Mouse (Mus musculus): ENCODE results near the gene Pwwp2b. TPM values are rescaled to one million over a fixed set of nuclear protein-coding genes. Genes with fewer than 3 reads are reported as not detected.

Gene Pwwp2b
- polyA plus RNA-seq, 1 experiment from 2014 or later, result 16.8 TPM

- Histone ChIP-seq H3K4me2 (ENCODE audit: low read depth, low read length) (no peak overlapping the region), H3K9ac (ENCODE audit: low read length) (no peak overlapping the region)
Observed at GRCm38 (mm10) chr7:139214160-139214559, 34.1 kb upstream of the Pwwp2b start.

GRCm38 (mm10) chr7:139214596-139215340, 33.5 kb upstream of the Pwwp2b start:
- Histone ChIP-seq H3K9ac (ENCODE audit: low read length) (no peak overlapping the region), H3K4me1 (replicated peaks; ENCODE audit: control insufficient read depth, insufficient read depth, low read length) (peaks cover 13% of the 10 kb centered on the region; the same call in 1 of the 2 replicates), H3K27ac (ENCODE audit: low read length) (no peak overlapping the region), H3K36me3 (ENCODE audit: control insufficient read depth, insufficient read depth, low read length) (no peaks in the 10 kb centered on the region), H3K9me3 (ENCODE audit: control insufficient read depth, low read length) (no peaks in the 10 kb centered on the region), H3K27me3 (ENCODE audit: control insufficient read depth, insufficient read depth, low read depth, low read length) (no peaks in the 10 kb centered on the region), H3K4me2 (ENCODE audit: low read depth, low read length) (no peak overlapping the region), H3K4me3 (ENCODE audit: low read length) (no peak overlapping the region)
- ATAC-seq (ENCODE audit: low read depth), result no peak
- 82% methylated on average over 13 of the region's 14 CpGs for WGBS

More at GRCm38 (mm10) chr7:139214160-139214559, 34.1 kb upstream of the Pwwp2b start:
- Histone ChIP-seq H3K27ac (ENCODE audit: low read length) (no peak overlapping the region), H3K4me3 (ENCODE audit: low read length) (no peak overlapping the region), H3K4me1 (replicated peaks; ENCODE audit: control insufficient read depth, insufficient read depth, low read length) (peaks cover 12% of the 10 kb centered on the region; the same call in 1 of the 2 replicates), H3K36me3 (ENCODE audit: control insufficient read depth, insufficient read depth, low read length) (no peaks in the 10 kb centered on the region), H3K9me3 (ENCODE audit: control insufficient read depth, low read length) (no peaks in the 10 kb centered on the region), H3K27me3 (ENCODE audit: control insufficient read depth, insufficient read depth, low read depth, low read length) (no peaks in the 10 kb centered on the region)
- WGBS, result 40% methylated on average over 3 of the region's 3 CpGs
- ATAC-seq (ENCODE audit: low read depth), result no peak

GRCm38 (mm10) chr7:139215516-139215915, 32.8 kb upstream of the Pwwp2b start:
- Histone ChIP-seq H3K9me3 (ENCODE audit: control insufficient read depth, low read length) (no peaks in the 10 kb centered on the region), H3K4me1 (replicated peaks; ENCODE audit: control insufficient read depth, insufficient read depth, low read length) (peaks cover 16% of the 10 kb centered on the region), H3K9ac (ENCODE audit: low read length) (no peak overlapping the region), H3K27me3 (ENCODE audit: control insufficient read depth, insufficient read depth, low read depth, low read length) (no peaks in the 10 kb centered on the region), H3K4me2 (ENCODE audit: low read depth, low read length) (no peak overlapping the region), H3K4me3 (ENCODE audit: low read length) (no peak overlapping the region), H3K27ac (ENCODE audit: low read length) (no peak overlapping the region), H3K36me3 (ENCODE audit: control insufficient read depth, insufficient read depth, low read length) (no peaks in the 10 kb centered on the region)
- no peak for ATAC-seq (ENCODE audit: low read depth)
- 60% methylated on average over 1 of the region's 1 CpGs for WGBS

- Histone ChIP-seq H3K9me3 (ENCODE audit: control insufficient read depth, low read length) (no peaks in the 10 kb centered on the region), H3K4me1 (replicated peaks; ENCODE audit: control insufficient read depth, insufficient read depth, low read length) (peaks cover 16% of the 10 kb centered on the region), H3K9ac (ENCODE audit: low read length) (no peak overlapping the region), H3K4me3 (ENCODE audit: low read length) (no peak overlapping the region), H3K36me3 (ENCODE audit: control insufficient read depth, insufficient read depth, low read length) (no peaks in the 10 kb centered on the region), H3K4me2 (ENCODE audit: low read depth, low read length) (no peak overlapping the region), H3K27ac (ENCODE audit: low read length) (no peak overlapping the region), H3K27me3 (ENCODE audit: control insufficient read depth, insufficient read depth, low read depth, low read length) (no peaks in the 10 kb centered on the region)
- WGBS, result 81% methylated on average over 7 of the region's 7 CpGs
- no peak for ATAC-seq (ENCODE audit: low read depth)
Observed at GRCm38 (mm10) chr7:139215946-139216345, 32.3 kb upstream of the Pwwp2b start.

GRCm38 (mm10) chr7:139216464-139216863, 31.8 kb upstream of the Pwwp2b start:
- 81% methylated on average over 9 of the region's 9 CpGs for whole genome bisulfite sequencing
- no peak overlapping the region for H3K27ac ChIP-seq (ENCODE audit: low read length)
- no peak overlapping the region for H3K4me2 ChIP-seq (ENCODE audit: low read depth, low read length)
- no peak overlapping the region for H3K4me3 ChIP-seq (ENCODE audit: low read length)
- no peaks in the 10 kb centered on the region for H3K27me3 ChIP-seq (ENCODE audit: control insufficient read depth, insufficient read depth, low read depth, low read length)
- H3K9me3 ChIP-seq (ENCODE audit: control insufficient read depth, low read length), result no peaks in the 10 kb centered on the region
- peaks cover 16% of the 10 kb centered on the region for H3K4me1 ChIP-seq (replicated peaks; ENCODE audit: control insufficient read depth, insufficient read depth, low read length)
- H3K9ac ChIP-seq (ENCODE audit: low read length), result no peak overlapping the region
- no peaks in the 10 kb centered on the region for H3K36me3 ChIP-seq (ENCODE audit: control insufficient read depth, insufficient read depth, low read length)
- ATAC-seq (ENCODE audit: low read depth), result no peak

GRCm38 (mm10) chr7:139217046-139217445, 31.2 kb upstream of the Pwwp2b start:
- H3K9ac ChIP-seq (ENCODE audit: low read length), result no peak overlapping the region
- H3K27ac ChIP-seq (ENCODE audit: low read length), result no peak overlapping the region
- 75% methylated on average over 7 of the region's 7 CpGs for WGBS
- H3K9me3 ChIP-seq (ENCODE audit: control insufficient read depth, low read length), result no peaks in the 10 kb centered on the region
- no peak overlapping the region for H3K4me2 ChIP-seq (ENCODE audit: low read depth, low read length)
- H3K27me3 ChIP-seq (ENCODE audit: control insufficient read depth, insufficient read depth, low read depth, low read length), result no peaks in the 10 kb centered on the region
- H3K4me3 ChIP-seq (ENCODE audit: low read length), result no peak overlapping the region
- no peak for ATAC-seq (ENCODE audit: low read depth)
- peaks cover 16% of the 10 kb centered on the region for H3K4me1 ChIP-seq (replicated peaks; ENCODE audit: control insufficient read depth, insufficient read depth, low read length)
- H3K36me3 ChIP-seq (ENCODE audit: control insufficient read depth, insufficient read depth, low read length), result no peaks in the 10 kb centered on the region

GRCm38 (mm10) chr7:139218641-139219415, 29.5 kb upstream of the Pwwp2b start:
- Histone ChIP-seq H3K9me3 (ENCODE audit: control insufficient read depth, low read length) (no peaks in the 10 kb centered on the region), H3K9ac (ENCODE audit: low read length) (no peak overlapping the region), H3K4me1 (replicated peaks; ENCODE audit: control insufficient read depth, insufficient read depth, low read length) (peaks cover 7% of the 10 kb centered on the region), H3K27me3 (ENCODE audit: control insufficient read depth, insufficient read depth, low read depth, low read length) (no peaks in the 10 kb centered on the region), H3K4me2 (ENCODE audit: low read depth, low read length) (no peak overlapping the region), H3K27ac (ENCODE audit: low read length) (peak overlapping the region; percentile 58), H3K36me3 (ENCODE audit: control insufficient read depth, insufficient read depth, low read length) (no peaks in the 10 kb centered on the region), H3K4me3 (ENCODE audit: low read length) (no peak overlapping the region)
- ATAC-seq (ENCODE audit: low read depth), result no peak
- 42% methylated on average over 6 of the region's 6 CpGs for WGBS

- no peaks in the 10 kb centered on the region for H3K27me3 ChIP-seq (ENCODE audit: control insufficient read depth, insufficient read depth, low read depth, low read length)
- H3K36me3 ChIP-seq (ENCODE audit: control insufficient read depth, insufficient read depth, low read length), result no peaks in the 10 kb centered on the region
- WGBS, result 80% methylated on average over 5 of the region's 5 CpGs
- H3K4me2 ChIP-seq (ENCODE audit: low read depth, low read length), result no peak overlapping the region
- H3K4me3 ChIP-seq (ENCODE audit: low read length), result no peak overlapping the region
- peaks cover 6% of the 10 kb centered on the region for H3K4me1 ChIP-seq (replicated peaks; ENCODE audit: control insufficient read depth, insufficient read depth, low read length)
- H3K9me3 ChIP-seq (ENCODE audit: control insufficient read depth, low read length), result no peaks in the 10 kb centered on the region
- no peak for ATAC-seq (ENCODE audit: low read depth)
- no peak overlapping the region for H3K9ac ChIP-seq (ENCODE audit: low read length)
- peak overlapping the region; percentile 31; the same call in 1 of the 2 replicates for H3K27ac ChIP-seq (ENCODE audit: low read length)
Observed at GRCm38 (mm10) chr7:139219486-139219885, 28.8 kb upstream of the Pwwp2b start.

- no peak overlapping the region for H3K9ac ChIP-seq (ENCODE audit: low read length)
- no peaks in the 10 kb centered on the region for H3K36me3 ChIP-seq (ENCODE audit: control insufficient read depth, insufficient read depth, low read length)
- peaks cover 10% of the 10 kb centered on the region for H3K4me1 ChIP-seq (replicated peaks; ENCODE audit: control insufficient read depth, insufficient read depth, low read length)
- H3K4me2 ChIP-seq (ENCODE audit: low read depth, low read length), result no peak overlapping the region
- peak; percentile 72 for ATAC-seq (ENCODE audit: low read depth)
- H3K27me3 ChIP-seq (ENCODE audit: control insufficient read depth, insufficient read depth, low read depth, low read length), result no peaks in the 10 kb centered on the region
- H3K4me3 ChIP-seq (ENCODE audit: low read length), result no peak overlapping the region
- H3K27ac ChIP-seq (ENCODE audit: low read length), result 0 out of 2 replicates have a peak overlapping the region, but pooled peaks have one; percentile 46
- no peaks in the 10 kb centered on the region for H3K9me3 ChIP-seq (ENCODE audit: control insufficient read depth, low read length)
- WGBS, result 19% methylated on average over 2 of the region's 2 CpGs
Observed at GRCm38 (mm10) chr7:139220303-139220702, 28.0 kb upstream of the Pwwp2b start.

Measured in lung, embryonic 16.5 days (tissue).